Mouse (Mus musculus): ENCODE results near the gene Fam78b. TPM values are rescaled to one million over a fixed set of nuclear protein-coding genes. Genes with fewer than 3 reads are reported as not detected.

Fam78b gene
- 12.0 and 14.1 TPM in 2 replicates for polyA plus RNA-seq (2015; fragmentation: Nextera tagmentation; extraction: Ambion mirVana)

GRCm38 (mm10) chr1:167001174-167001843, at the start of gene Fam78b:
Gene Fam78b, plus strand, starts transcription at chr1:167001417.
- Histone ChIP-seq H3K4me1 (replicated peaks) (peaks cover 36% of the 10 kb centered on the region), H3K9me3 (no peaks in the 10 kb centered on the region), H3K36me3 (no peaks in the 10 kb centered on the region), H3K27me3 (no peaks in the 10 kb centered on the region), H3K4me2 (peak within 1 kb of the TSS; percentile 79), H3K4me3 (peak within 1 kb of the TSS; percentile 72), H3K9ac (peak within 1 kb of the TSS; percentile 85), H3K27ac (replicated peaks) (peak within 1 kb of the TSS; percentile 97)
- under 1% methylated on average over 68 of the region's 85 CpGs for WGBS
- ATAC-seq (ENCODE audit: low FRiP score, low read depth), result peak; percentile 76

GRCm38 (mm10) chr1:166964508-166964907, 36.7 kb upstream of the Fam78b start:
- Histone ChIP-seq H3K9ac (no peak overlapping the region), H3K27me3 (no peaks in the 10 kb centered on the region), H3K9me3 (no peaks in the 10 kb centered on the region), H3K36me3 (no peaks in the 10 kb centered on the region), H3K4me3 (no peak overlapping the region), H3K4me1 (replicated peaks) (no peaks in the 10 kb centered on the region), H3K4me2 (no peak overlapping the region), H3K27ac (replicated peaks) (no peak overlapping the region)
- 38% methylated on average over 10 of the region's 10 CpGs for WGBS
- no peak for ATAC-seq (ENCODE audit: low FRiP score, low read depth)

DNA sequence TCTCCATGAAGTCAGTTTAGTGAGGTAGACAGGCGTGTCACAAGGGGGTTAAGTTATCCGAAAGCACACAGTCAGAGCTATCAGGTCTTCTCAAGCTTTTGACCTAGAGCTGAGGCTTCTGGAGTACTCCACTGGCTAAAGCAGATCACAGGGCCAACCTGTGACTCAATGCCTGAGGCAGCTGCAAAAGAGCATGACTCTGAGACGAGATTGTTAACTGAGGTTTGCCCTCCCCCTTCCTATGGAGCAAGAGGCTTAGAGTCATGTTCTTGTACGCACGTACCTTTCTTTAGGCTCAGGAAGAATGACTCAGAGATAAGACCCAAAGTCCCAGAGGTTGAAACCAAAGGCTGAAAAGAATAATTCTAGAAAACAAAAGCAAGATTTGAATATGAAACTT, 32.9 kb upstream of the Fam78b start:
- no peaks in the 10 kb centered on the region for H3K27me3 ChIP-seq
- ATAC-seq (ENCODE audit: low FRiP score, low read depth), result no peak

DNA sequence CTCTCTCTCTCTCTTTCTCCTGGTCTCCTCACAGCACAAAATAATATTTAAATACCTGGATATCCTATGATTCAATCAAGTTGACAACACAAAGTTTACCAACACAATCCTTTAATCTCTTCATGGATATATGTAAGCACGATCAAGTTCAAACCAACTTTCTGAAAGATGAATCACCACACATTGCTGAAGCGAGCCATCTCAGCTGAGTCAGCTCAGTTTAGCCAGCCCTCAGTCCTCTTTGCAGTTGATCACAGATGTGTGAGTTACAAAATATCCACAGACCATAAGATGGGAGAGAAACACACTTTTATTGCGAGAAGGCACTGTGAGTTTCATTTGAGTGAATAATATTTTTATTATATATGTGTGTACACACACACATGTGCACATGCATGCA, 27.5 kb upstream of the Fam78b start:
- no peaks in the 10 kb centered on the region for H3K36me3 ChIP-seq

More for the DNA sequence above, 32.9 kb upstream of the Fam78b start:
- H3K9ac ChIP-seq, result no peak overlapping the region
- 82% methylated on average over 5 of the region's 5 CpGs for WGBS
- H3K4me2 ChIP-seq, result no peak overlapping the region
- H3K36me3 ChIP-seq, result no peaks in the 10 kb centered on the region
- no peak overlapping the region for H3K27ac ChIP-seq (replicated peaks)
- no peak overlapping the region for H3K4me3 ChIP-seq
- H3K4me1 ChIP-seq (replicated peaks), result no peaks in the 10 kb centered on the region
- no peaks in the 10 kb centered on the region for H3K9me3 ChIP-seq

DNA sequence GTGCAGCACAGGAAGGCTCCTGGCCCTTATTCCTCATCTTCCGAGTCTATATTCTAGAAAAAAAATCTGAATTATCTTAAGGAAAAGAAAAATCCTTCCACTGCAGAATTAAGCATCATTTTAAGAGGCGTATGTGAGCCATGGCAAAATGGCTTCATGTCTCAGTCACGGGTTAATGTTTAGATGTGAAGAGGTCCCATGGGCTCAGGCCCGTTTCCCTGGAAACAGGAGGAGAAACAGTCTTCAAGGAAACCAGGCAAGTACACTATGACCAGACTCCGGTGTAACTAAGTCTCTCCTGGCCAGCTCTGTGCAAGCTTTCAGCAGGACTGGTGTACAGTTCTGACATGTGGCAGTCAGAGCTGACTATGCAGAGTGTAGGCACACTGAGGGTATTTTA, 22.6 kb upstream of the Fam78b start:
- no peaks in the 10 kb centered on the region for H3K27me3 ChIP-seq
- H3K36me3 ChIP-seq, result no peaks in the 10 kb centered on the region
- H3K4me3 ChIP-seq, result no peak overlapping the region
- no peak overlapping the region for H3K27ac ChIP-seq (replicated peaks)
- 0 out of 2 replicates have a peak, but pooled peaks cover 7% of the 10 kb centered on the region for H3K4me1 ChIP-seq (replicated peaks)
- WGBS, result 54% methylated on average over 5 of the region's 5 CpGs
- no peak overlapping the region for H3K9ac ChIP-seq
- H3K4me2 ChIP-seq, result no peak overlapping the region
- H3K9me3 ChIP-seq, result no peaks in the 10 kb centered on the region
- no peak for ATAC-seq (ENCODE audit: low FRiP score, low read depth)

More for the DNA sequence above, 27.5 kb upstream of the Fam78b start:
- Histone ChIP-seq H3K4me1 (replicated peaks) (0 out of 2 replicates have a peak, but pooled peaks cover 6% of the 10 kb centered on the region), H3K27me3 (no peaks in the 10 kb centered on the region), H3K9ac (no peak overlapping the region), H3K4me2 (no peak overlapping the region), H3K4me3 (no peak overlapping the region), H3K9me3 (no peaks in the 10 kb centered on the region), H3K27ac (replicated peaks) (no peak overlapping the region)
- ATAC-seq (ENCODE audit: low FRiP score, low read depth), result no peak
- 94% methylated on average over 3 of the region's 3 CpGs for WGBS

GRCm38 (mm10) chr1:166994266-166994665, 7.0 kb upstream of the Fam78b start:
- Histone ChIP-seq H3K4me3 (no peak overlapping the region), H3K9ac (no peak overlapping the region), H3K4me1 (replicated peaks) (no peaks in the 10 kb centered on the region), H3K27ac (replicated peaks) (no peak overlapping the region), H3K9me3 (no peaks in the 10 kb centered on the region), H3K27me3 (no peaks in the 10 kb centered on the region), H3K36me3 (no peaks in the 10 kb centered on the region), H3K4me2 (no peak overlapping the region)
- no peak for ATAC-seq (ENCODE audit: low FRiP score, low read depth)
- 68% methylated on average over 5 of the region's 5 CpGs for WGBS

DNA sequence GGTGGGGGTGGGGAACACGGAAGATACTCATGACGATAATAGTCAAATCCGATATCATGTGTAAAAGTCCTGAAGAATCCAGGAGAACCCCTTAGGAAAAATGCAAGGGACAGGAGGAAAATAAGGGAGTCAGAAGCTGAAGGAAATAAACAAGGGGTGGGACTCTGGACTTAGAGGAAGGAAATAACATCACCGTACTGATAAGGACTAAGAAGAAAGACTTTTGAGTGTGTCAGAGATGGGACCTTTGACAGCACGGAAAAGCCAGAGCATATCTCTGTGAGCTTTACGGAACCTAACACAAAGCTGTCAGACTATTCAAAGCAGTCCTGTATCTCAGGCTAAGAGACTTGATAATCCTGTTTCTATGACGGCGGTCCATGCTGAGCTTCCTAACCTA, 5.0 kb upstream of the Fam78b start:
- 93% methylated on average over 8 of the region's 8 CpGs for WGBS
- no peaks in the 10 kb centered on the region for H3K27me3 ChIP-seq
- no peaks in the 10 kb centered on the region for H3K9me3 ChIP-seq
- no peak overlapping the region for H3K27ac ChIP-seq (replicated peaks)
- no peak overlapping the region for H3K4me3 ChIP-seq
- no peak overlapping the region for H3K4me2 ChIP-seq
- H3K4me1 ChIP-seq (replicated peaks), result peaks cover 10% of the 10 kb centered on the region; the same call in 1 of the 2 replicates
- H3K9ac ChIP-seq, result no peak overlapping the region
- H3K36me3 ChIP-seq, result no peaks in the 10 kb centered on the region
- ATAC-seq (ENCODE audit: low FRiP score, low read depth), result no peak

DNA sequence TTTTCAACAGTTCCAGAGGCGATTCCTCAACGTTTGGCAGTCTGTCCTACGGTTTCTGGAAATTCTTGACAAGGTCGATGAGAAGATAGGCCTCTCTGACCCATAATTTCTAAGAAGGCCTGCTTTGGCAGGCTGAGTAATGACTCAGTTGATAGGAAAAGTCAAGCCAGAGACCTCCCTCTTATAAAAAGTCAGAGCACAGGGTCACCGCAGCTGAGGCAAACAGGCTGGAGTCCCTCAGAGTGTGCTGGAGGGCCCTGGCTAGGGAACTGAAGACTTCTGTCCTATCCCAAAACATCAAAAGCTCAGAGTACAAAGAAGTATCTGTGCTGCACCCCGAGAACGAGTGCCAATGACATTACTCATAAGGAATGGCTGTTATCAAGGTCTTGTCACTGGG, 4.4 kb upstream of the Fam78b start:
- Histone ChIP-seq H3K36me3 (no peaks in the 10 kb centered on the region), H3K4me2 (no peak overlapping the region)
- 79% methylated on average over 7 of the region's 7 CpGs for WGBS

GRCm38 (mm10) chr1:167000529-167001173, 566 bp upstream of the Fam78b start:
- H3K9me3 ChIP-seq, result no peaks in the 10 kb centered on the region
- peak; percentile 80 for ATAC-seq (ENCODE audit: low FRiP score, low read depth)
- H3K4me2 ChIP-seq, result peak overlapping the region; percentile 79
- H3K4me3 ChIP-seq, result peak overlapping the region; percentile 72
- H3K27me3 ChIP-seq, result no peaks in the 10 kb centered on the region
- WGBS, result 1% methylated on average over 32 of the region's 76 CpGs
- H3K9ac ChIP-seq, result peak overlapping the region; percentile 85
- peaks cover 36% of the 10 kb centered on the region for H3K4me1 ChIP-seq (replicated peaks)
- H3K36me3 ChIP-seq, result no peaks in the 10 kb centered on the region
- peak overlapping the region; percentile 97 for H3K27ac ChIP-seq (replicated peaks)

More for the DNA sequence above, 4.4 kb upstream of the Fam78b start:
- no peak overlapping the region for H3K9ac ChIP-seq
- H3K4me1 ChIP-seq (replicated peaks), result peaks cover 10% of the 10 kb centered on the region; the same call in 1 of the 2 replicates
- no peak overlapping the region for H3K4me3 ChIP-seq
- ATAC-seq (ENCODE audit: low FRiP score, low read depth), result no peak
- no peaks in the 10 kb centered on the region for H3K27me3 ChIP-seq
- no peak overlapping the region for H3K27ac ChIP-seq (replicated peaks)
- no peaks in the 10 kb centered on the region for H3K9me3 ChIP-seq

- under 1% methylated on average over 30 of the region's 30 CpGs for WGBS
- Histone ChIP-seq H3K36me3 (no peaks in the 10 kb centered on the region), H3K4me1 (replicated peaks) (peaks cover 36% of the 10 kb centered on the region), H3K27ac (replicated peaks) (peak overlapping the region; percentile 97), H3K4me2 (peak overlapping the region; percentile 79), H3K27me3 (no peaks in the 10 kb centered on the region), H3K4me3 (peak overlapping the region; percentile 72), H3K9ac (peak overlapping the region; percentile 85), H3K9me3 (no peaks in the 10 kb centered on the region)
- no peak; the same call in 1 of the 2 replicates for ATAC-seq (ENCODE audit: low FRiP score, low read depth)
These were observed 748 bp downstream of the Fam78b start for GRCm38 (mm10) chr1:167001844-167002485.

DNA sequence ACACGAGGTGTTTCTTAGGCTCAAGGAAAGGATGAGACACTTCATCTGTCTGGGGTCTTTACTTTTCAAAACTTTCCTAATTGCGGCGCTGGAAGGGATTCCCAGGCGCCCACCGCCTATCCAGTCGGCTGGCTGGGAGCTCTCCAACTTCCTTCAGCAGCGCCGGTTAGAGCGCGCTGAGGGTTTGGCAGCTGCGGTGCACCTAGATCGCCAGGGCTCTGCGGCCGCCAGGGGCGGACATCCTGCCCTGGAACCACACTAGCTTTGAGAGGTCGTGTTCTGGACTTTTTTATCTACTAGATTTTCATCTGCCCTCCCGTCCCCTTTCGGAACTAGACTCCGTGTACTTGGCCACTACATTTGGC, 1.3 kb downstream of the Fam78b start:
- H3K9me3 ChIP-seq, result no peaks in the 10 kb centered on the region
- H3K4me3 ChIP-seq, result peak overlapping the region; percentile 72
- peaks cover 36% of the 10 kb centered on the region for H3K4me1 ChIP-seq (replicated peaks)
- H3K36me3 ChIP-seq, result no peaks in the 10 kb centered on the region
- peak overlapping the region; percentile 85 for H3K9ac ChIP-seq
- H3K4me2 ChIP-seq, result peak overlapping the region; percentile 79
- ATAC-seq (ENCODE audit: low FRiP score, low read depth), result 0 out of 2 replicates have a peak, but pooled peaks have one; percentile 25
- peak overlapping the region; percentile 97 for H3K27ac ChIP-seq (replicated peaks)
- no peaks in the 10 kb centered on the region for H3K27me3 ChIP-seq
- whole genome bisulfite sequencing, result 1% methylated on average over 19 of the region's 19 CpGs

GRCm38 (mm10) chr1:167004621-167005020, 3.4 kb downstream of the Fam78b start:
- 62% methylated on average over 2 of the region's 2 CpGs for WGBS
- Histone ChIP-seq H3K36me3 (no peaks in the 10 kb centered on the region), H3K4me1 (replicated peaks) (peaks cover 35% of the 10 kb centered on the region), H3K9ac (no peak overlapping the region), H3K4me2 (no peak overlapping the region), H3K27me3 (no peaks in the 10 kb centered on the region), H3K4me3 (no peak overlapping the region), H3K27ac (replicated peaks) (no peak overlapping the region), H3K9me3 (no peaks in the 10 kb centered on the region)
- ATAC-seq (ENCODE audit: low FRiP score, low read depth), result no peak
